Mouse (Mus musculus) liver, embryonic 11.5 days (tissue): ENCODE results near the gene Stk26. TPM values are rescaled to one million over a fixed set of nuclear protein-coding genes. Genes with fewer than 3 reads are reported as not detected.

Source experiments
- ATAC-seq: fragments of 200-750 bp; cut with Nextera tagmentation; replicated peaks from 2 replicates; pipeline ENCODE4 v1.8.0; 2017; ENCODE audit warnings: moderate number of reproducible peaks, mild to moderate bottlenecking, moderate TSS enrichment, moderate library complexity; ENCODE audit not compliant: low FRiP score
- DNase-seq: peaks from one replicate; pipeline ENCODE4 v3.0.0-alpha.2; 2017; ENCODE audit warnings: low spot score
- H3K27ac ChIP-seq: fragments of 300-500 bp; sonication (generic); 2 replicates; pipeline ENCODE4 v1.5.1; 2014; ENCODE audit warnings: mild to moderate bottlenecking, low read depth, low read length, control low read depth
- H3K27me3 ChIP-seq: fragments of 300-500 bp; sonication (generic); replicated peaks from 2 replicates; pipeline ENCODE4 v1.6.1; 2014; ENCODE audit warnings: low read length, mixed read lengths; ENCODE audit not compliant: control insufficient read depth, insufficient read depth
- H3K36me3 ChIP-seq: fragments of 300-500 bp; sonication (generic); 2 replicates; pipeline ENCODE4 v1.6.1; 2014; ENCODE audit warnings: mild to moderate bottlenecking, low read length, moderate library complexity, mixed read lengths; ENCODE audit not compliant: control insufficient read depth, insufficient read depth
- H3K4me1 ChIP-seq: fragments of 300-500 bp; sonication (generic); replicated peaks from 2 replicates; pipeline ENCODE4 v1.6.1; 2014; ENCODE audit warnings: low read length, mixed read lengths; ENCODE audit not compliant: control insufficient read depth, insufficient read depth
- H3K4me2 ChIP-seq: fragments of 300-500 bp; sonication (generic); 2 replicates; pipeline ENCODE4 v1.6.1; 2014; ENCODE audit warnings: mild to moderate bottlenecking, control low read depth, moderate library complexity
- H3K4me3 ChIP-seq: fragments of 300-500 bp; sonication (generic); 2 replicates; pipeline ENCODE4 v1.5.1; 2014; ENCODE audit warnings: low read depth, low read length, control low read depth
- H3K9ac ChIP-seq: fragments of 300-500 bp; sonication (generic); 2 replicates; pipeline ENCODE4 v1.6.1; 2014; ENCODE audit warnings: low read depth, low read length, control low read depth
- H3K9me3 ChIP-seq: fragments of 300-500 bp; sonication (generic); 2 replicates; pipeline ENCODE4 v1.6.1; 2016; ENCODE audit warnings: low read length, inconsistent platforms, mixed read lengths; ENCODE audit not compliant: control insufficient read depth
- WGBS: fragments of 180-500 bp; shearing (Covaris S2); extraction: QIAGEN DNeasy Blood & Tissue Kit; methylation state at CpG from one replicate; pipeline ENCODE4 v1.1.7; 2014; 5-methylcytosine and 5-hydroxymethylcytosine counted together
- polyA plus RNA-seq: library from polyadenylated mRNA; unstranded; fragments of >200 nt; fragmentation: Nextera tagmentation; extraction: Ambion mirVana; gene quantifications from 2 replicates; pipeline ENCODE4 v1.2.1, GENCODE M21; 2014

Stk26 gene
- polyA plus RNA-seq, 1 experiment from 2014 or later: 7.0 TPM

DNA sequence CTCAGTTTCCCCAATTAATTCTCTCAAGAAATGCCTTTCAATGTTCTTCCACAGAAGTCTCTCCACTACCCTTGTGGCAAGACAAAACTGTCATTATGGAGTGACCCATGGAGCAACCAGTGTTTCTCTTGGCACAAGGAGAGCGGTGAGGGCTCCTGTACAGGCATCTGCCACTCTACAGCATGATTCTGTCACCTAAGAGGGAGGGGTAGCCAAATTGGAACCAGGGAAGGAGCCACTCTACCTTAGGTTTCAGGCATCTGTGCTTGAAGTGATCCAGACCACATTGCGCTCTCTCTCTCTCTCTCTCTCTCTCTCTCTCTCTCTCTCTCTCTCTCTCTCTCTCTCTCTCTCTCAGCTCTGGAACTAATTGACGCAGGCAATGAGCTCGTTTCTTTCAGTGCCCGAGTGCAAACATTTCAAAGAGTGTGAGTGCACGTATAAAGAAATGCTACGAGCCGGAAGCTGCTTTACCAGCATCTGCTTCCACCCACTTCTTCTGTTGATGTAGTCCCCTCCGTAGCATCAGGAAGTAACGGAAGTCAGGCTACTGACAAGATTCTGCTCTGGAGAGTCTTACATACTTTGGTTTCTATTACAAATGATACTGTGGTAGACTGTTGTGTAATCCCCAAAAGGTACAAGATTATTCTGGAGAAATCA is 4.7 kb upstream of the Stk26 start:
- H3K27ac ChIP-seq: no peak overlapping the region
- no peaks in the 10 kb centered on the region for H3K36me3 ChIP-seq
- H3K9me3 ChIP-seq: no peaks in the 10 kb centered on the region
- no peaks in the 10 kb centered on the region for H3K27me3 ChIP-seq
- H3K4me3 ChIP-seq: no peak overlapping the region
- no peak overlapping the region for H3K9ac ChIP-seq
- no peak for ATAC-seq
- DNase-seq: no peak
- WGBS: 55% methylated on average over 10 of the region's 10 CpGs
- no peaks in the 10 kb centered on the region for H3K4me1 ChIP-seq
- no peak overlapping the region for H3K4me2 ChIP-seq

DNA sequence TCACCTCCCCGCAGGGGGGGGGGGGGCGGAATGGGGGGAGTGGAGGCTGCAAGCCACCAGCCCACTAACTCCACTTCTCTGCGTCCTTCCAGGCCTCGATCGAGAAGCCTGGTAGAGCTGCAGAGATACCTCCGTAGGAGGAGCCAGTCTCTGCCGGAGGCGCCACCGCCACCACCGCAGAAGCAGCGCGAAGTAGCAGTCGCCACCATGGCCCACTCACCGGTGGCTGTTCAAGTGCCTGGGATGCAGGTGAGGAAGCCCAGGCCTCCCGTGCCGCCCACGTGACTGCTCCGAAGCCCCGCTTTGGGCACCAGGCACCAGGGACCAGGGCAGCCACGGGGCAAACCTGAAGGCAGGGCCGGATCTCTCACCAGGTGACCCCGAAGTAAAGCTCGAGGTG is 740 bp downstream of the Stk26 start:
- Histone ChIP-seq H3K9me3 (no peaks in the 10 kb centered on the region), H3K9ac (peak overlapping the region; percentile 56), H3K4me2 (peak overlapping the region; percentile 72), H3K4me3 (peak overlapping the region; percentile 63), H3K4me1 (no peaks in the 10 kb centered on the region), H3K27ac (peak overlapping the region; percentile 21; the same call in 1 of the 2 replicates), H3K36me3 (no peaks in the 10 kb centered on the region), H3K27me3 (no peaks in the 10 kb centered on the region)
- ATAC-seq: peak; percentile 79
- 18% methylated on average over 21 of the region's 23 CpGs for WGBS
- DNase-seq: peak; percentile 40

DNA sequence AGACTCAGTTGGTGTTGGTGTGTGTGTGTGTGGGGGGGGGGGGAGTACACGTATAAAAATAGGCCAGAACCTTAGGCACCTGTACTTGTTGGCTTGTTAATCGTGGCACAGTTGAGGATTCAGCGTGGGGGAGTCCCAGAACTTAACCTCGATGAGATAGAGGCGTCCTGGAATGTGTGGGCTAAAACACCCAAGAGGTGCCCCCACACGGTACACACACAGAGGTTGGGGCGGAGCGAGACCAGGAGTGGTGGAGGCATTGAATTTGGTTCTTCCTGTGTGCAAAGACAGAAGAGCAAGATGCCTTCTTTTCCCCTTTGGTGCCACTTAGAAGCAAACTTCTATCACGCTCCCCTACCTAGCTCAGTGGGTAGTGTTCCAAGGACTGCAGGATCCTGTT is 1.2 kb downstream of the Stk26 start:
- H3K9me3 ChIP-seq: no peaks in the 10 kb centered on the region
- no peak overlapping the region for H3K27ac ChIP-seq
- no peaks in the 10 kb centered on the region for H3K4me1 ChIP-seq
- H3K4me3 ChIP-seq: peak overlapping the region; percentile 63
- no peak for DNase-seq
- H3K27me3 ChIP-seq: no peaks in the 10 kb centered on the region
- H3K9ac ChIP-seq: peak overlapping the region; percentile 56; the same call in 1 of the 2 replicates
- H3K36me3 ChIP-seq: no peaks in the 10 kb centered on the region
- peak overlapping the region; percentile 72 for H3K4me2 ChIP-seq
- ATAC-seq: no peak; the same call in 1 of the 2 replicates
- WGBS: 31% methylated on average over 9 of the region's 9 CpGs

DNA sequence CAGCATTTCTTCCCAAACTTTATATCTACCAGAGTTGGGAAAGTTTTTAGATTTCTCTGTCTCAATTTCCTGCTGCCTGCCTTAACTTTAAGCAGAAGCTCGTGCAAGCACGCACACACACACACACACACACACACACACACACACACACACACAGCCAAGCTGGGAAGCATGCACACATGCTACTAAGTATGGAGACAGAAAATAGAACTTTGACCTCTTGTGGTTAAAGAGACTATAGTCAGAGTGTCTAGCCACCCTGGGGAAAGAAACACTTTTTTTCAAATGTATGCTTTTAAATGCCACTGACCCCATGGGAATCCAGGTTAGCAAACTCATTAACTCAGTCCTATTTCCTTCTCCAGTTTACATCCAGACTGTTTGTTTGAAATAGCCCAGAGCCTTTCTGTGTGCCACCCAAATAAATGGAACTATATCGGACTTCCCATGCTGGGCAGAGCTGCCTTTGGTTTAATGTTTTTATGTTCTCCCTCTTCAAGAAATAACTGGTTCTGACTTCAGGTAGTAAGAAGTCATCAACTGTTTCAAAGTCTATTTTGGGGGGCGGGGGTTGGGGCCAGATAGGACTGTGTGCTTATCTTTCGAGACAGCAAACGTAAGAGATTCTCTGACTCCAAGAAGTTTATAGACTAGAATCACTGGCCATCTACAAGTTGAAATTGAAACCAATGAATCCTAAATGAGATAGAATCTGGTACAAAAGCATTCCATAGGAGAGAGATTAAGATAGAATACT is 9.8 kb downstream of the Stk26 start:
- Histone ChIP-seq H3K27me3 (no peaks in the 10 kb centered on the region), H3K27ac (no peak overlapping the region), H3K4me3 (no peak overlapping the region), H3K9ac (no peak overlapping the region), H3K36me3 (no peaks in the 10 kb centered on the region), H3K9me3 (no peaks in the 10 kb centered on the region), H3K4me2 (no peak overlapping the region), H3K4me1 (no peaks in the 10 kb centered on the region)
- DNase-seq: no peak
- 59% methylated on average over 6 of the region's 6 CpGs for WGBS
- no peak for ATAC-seq

DNA sequence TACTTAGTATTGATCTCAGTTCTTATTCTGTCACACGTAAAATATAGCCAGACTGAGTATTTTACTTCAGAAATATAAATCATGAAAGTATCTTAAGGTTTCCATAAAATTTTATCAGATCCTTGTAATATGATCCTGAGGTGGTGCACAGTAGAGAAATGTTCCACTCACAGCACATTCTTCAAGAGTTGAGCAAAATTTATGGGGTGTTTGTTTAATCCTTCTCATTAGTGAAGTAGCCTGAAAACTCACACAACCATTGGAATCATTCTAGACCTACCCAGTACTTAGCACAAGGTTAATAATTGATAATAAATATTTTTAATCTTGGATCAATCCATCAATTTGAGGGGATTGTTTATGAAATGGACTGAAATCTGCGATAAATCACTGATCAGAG is 22.9 kb downstream of the Stk26 start:
- no peak overlapping the region for H3K27ac ChIP-seq
- ATAC-seq (no peak), DNase-seq (no peak)
- WGBS: 55% methylated on average over 2 of the region's 2 CpGs
- no peaks in the 10 kb centered on the region for H3K4me1 ChIP-seq
- H3K9me3 ChIP-seq: no peaks in the 10 kb centered on the region
- H3K4me2 ChIP-seq: no peak overlapping the region
- H3K36me3 ChIP-seq: no peaks in the 10 kb centered on the region
- H3K4me3 ChIP-seq: no peak overlapping the region
- no peaks in the 10 kb centered on the region for H3K27me3 ChIP-seq
- H3K9ac ChIP-seq: no peak overlapping the region

DNA sequence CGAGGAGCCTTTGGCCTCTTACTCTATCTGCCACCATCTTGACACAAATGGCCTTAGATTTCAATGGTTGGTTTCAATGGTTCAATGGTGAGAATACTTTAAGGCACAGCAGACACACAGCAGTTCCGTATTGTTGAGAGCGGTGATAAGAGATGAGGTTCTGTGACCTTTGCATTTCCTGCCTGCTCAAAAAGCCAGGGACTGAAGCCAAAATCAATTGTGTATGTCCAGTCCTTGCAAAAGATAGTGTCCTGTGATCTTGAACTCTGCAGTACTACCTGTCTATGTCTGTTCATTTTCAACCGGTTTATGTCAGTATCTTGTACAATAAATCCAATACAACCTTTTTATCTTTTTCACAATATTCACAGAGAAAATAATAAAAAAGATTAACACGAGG is 23.9 kb downstream of the Stk26 start:
- Histone ChIP-seq H3K9ac (no peak overlapping the region), H3K4me1 (no peaks in the 10 kb centered on the region), H3K4me2 (no peak overlapping the region), H3K4me3 (no peak overlapping the region), H3K36me3 (no peaks in the 10 kb centered on the region), H3K9me3 (no peaks in the 10 kb centered on the region), H3K27me3 (no peaks in the 10 kb centered on the region), H3K27ac (no peak overlapping the region)
- DNase-seq (no peak), ATAC-seq (no peak)
- 60% methylated on average over 5 of the region's 5 CpGs for WGBS

DNA sequence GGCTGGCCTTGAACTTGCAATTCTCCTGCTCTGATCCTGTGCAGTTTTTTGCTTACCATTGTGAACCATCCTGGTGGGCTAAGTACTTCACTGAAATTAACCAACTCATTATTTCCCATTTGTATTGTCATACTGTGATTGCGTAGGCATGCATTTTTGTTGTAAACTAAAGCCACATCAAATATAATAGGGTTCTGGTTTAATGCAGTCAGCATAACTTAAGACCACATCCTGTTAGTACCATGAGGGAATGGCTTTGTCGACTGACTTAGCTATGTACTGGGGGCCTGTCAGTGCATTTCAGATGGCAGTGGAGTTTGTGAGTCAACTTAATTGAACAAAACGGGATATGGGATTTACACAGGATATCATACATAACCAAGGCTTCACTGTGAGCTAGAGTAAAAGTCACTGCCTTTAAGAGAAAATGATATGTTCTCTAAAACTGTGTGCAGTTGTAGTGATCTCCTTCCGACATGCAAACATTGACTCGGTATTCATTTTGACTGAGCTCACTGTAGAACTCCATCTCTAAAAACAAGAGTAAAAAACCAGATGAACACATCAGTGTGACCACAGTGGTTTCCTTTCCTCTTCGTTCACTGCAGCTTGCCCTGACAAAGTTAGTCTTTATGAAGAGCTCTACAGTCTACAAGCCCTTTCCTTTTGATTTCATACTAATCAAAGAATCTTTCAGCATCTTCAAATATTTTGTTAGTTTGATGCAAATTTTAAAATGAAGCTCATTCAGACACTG is 33.6 kb downstream of the Stk26 start:
- 80% methylated on average over 6 of the region's 6 CpGs for WGBS
- ATAC-seq: no peak
- no peak for DNase-seq

DNA sequence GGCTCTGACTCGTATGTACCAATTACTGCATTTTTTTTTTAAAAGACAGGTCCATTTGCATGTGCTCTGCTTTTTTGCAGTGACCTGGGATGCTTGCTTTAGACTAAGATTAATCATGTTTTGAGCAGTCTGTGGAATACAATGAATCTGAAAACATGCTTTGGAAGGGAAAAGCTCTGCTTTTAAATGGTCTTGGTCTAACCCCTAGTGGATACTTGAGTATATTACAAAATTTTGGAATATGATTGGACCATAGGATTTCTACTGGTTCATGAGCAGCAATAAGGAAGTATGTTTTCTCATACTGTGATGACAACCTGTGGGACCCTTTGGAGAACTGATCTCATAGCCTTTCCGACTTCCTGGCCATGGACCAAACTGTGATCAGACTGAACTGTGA is 47.2 kb downstream of the Stk26 start:
- 88% methylated on average over 2 of the region's 2 CpGs for WGBS
- DNase-seq: no peak
- no peaks in the 10 kb centered on the region for H3K27me3 ChIP-seq

More for the DNA sequence above, 33.6 kb downstream of the Stk26 start:
- Histone ChIP-seq H3K27me3 (no peaks in the 10 kb centered on the region; the same call in 1 of the 2 replicates), H3K4me3 (no peak overlapping the region), H3K9me3 (no peaks in the 10 kb centered on the region), H3K4me1 (no peaks in the 10 kb centered on the region), H3K4me2 (no peak overlapping the region), H3K36me3 (no peaks in the 10 kb centered on the region), H3K27ac (no peak overlapping the region), H3K9ac (no peak overlapping the region)

More for the DNA sequence above, 47.2 kb downstream of the Stk26 start:
- no peaks in the 10 kb centered on the region for H3K36me3 ChIP-seq
- no peaks in the 10 kb centered on the region for H3K4me1 ChIP-seq
- no peak overlapping the region for H3K27ac ChIP-seq
- ATAC-seq: no peak
- no peak overlapping the region for H3K4me2 ChIP-seq
- no peak overlapping the region for H3K4me3 ChIP-seq
- H3K9ac ChIP-seq: no peak overlapping the region
- no peaks in the 10 kb centered on the region for H3K9me3 ChIP-seq
